Mouse (Mus musculus) kidney, postnatal 0 days (tissue): ENCODE results near the gene Npm1. TPM values are rescaled to one million over a fixed set of nuclear protein-coding genes. Genes with fewer than 3 reads are reported as not detected.

Experiments used
- ATAC-seq: fragments of 200-750 bp; cut with Nextera tagmentation; replicated peaks from 2 replicates; pipeline ENCODE4 v1.8.0; 2017; ENCODE audit warnings: low read depth, moderate number of reproducible peaks, moderate TSS enrichment, moderate library complexity; ENCODE audit not compliant: low FRiP score
- DNase-seq: peaks from one replicate; pipeline ENCODE4 v3.0.0-alpha.2; 2016; ENCODE audit warnings: low spot score
- H3K27ac ChIP-seq: fragments of 300-500 bp; sonication (generic); 2 replicates; pipeline ENCODE4 v1.5.1; 2014; ENCODE audit warnings: mild to moderate bottlenecking
- H3K27me3 ChIP-seq: fragments of 300-500 bp; sonication (generic); 2 replicates; pipeline ENCODE4 v1.6.1; 2014; ENCODE audit warnings: low read length, mixed read lengths; ENCODE audit not compliant: insufficient read depth
- H3K36me3 ChIP-seq: fragments of 300-500 bp; sonication (generic); 2 replicates; pipeline ENCODE4 v1.6.1; 2014; ENCODE audit warnings: low read length, mixed read lengths; ENCODE audit not compliant: insufficient read depth
- H3K4me1 ChIP-seq: fragments of 300-500 bp; sonication (generic); replicated peaks from 2 replicates; pipeline ENCODE4 v1.6.1; 2014; ENCODE audit warnings: antibody characterized with exemption, low read length, mixed read lengths; ENCODE audit not compliant: insufficient read depth
- H3K4me2 ChIP-seq: fragments of 300-500 bp; sonication (generic); 2 replicates; pipeline ENCODE4 v1.6.1; 2014; ENCODE audit warnings: mild to moderate bottlenecking, low read length, moderate library complexity, mixed read lengths
- H3K4me3 ChIP-seq: fragments of 300-500 bp; sonication (generic); replicated peaks from 2 replicates; pipeline ENCODE4 v1.5.1; 2014; ENCODE audit warnings: low read depth, low read length
- H3K9ac ChIP-seq: fragments of 300-500 bp; sonication (generic); 2 replicates; pipeline ENCODE4 v1.6.1; 2014; ENCODE audit warnings: low read depth, low read length
- H3K9me3 ChIP-seq: fragments of 300-500 bp; sonication (generic); replicated peaks from 2 replicates; pipeline ENCODE4 v1.6.1; 2016; ENCODE audit warnings: low read length, inconsistent platforms, mixed read lengths
- CTCF ChIP-seq: IDR thresholded peaks from 2 replicates; pipeline ENCODE4 v1.5.1; 2016; ENCODE audit warnings: antibody characterized with exemption, low read depth, mild to moderate bottlenecking, moderate library complexity
- WGBS: fragments of 180-500 bp; shearing (Covaris S2); extraction: QIAGEN DNeasy Blood & Tissue Kit; methylation state at CpG from one replicate; pipeline ENCODE4 v1.1.7; 2014; 5-methylcytosine and 5-hydroxymethylcytosine counted together
- polyA plus RNA-seq: library from polyadenylated mRNA; unstranded; fragments of >200 nt; fragmentation: Nextera tagmentation; extraction: Ambion mirVana; gene quantifications from 2 replicates; pipeline ENCODE4 v1.2.1, GENCODE M21; 2015

Gene Npm1
- polyA plus RNA-seq, 1 experiment from 2014 or later = 905 TPM

- peak; percentile 98 for DNase-seq
- peak; percentile 80 for ATAC-seq
- H3K36me3 ChIP-seq = peaks cover 20% of the 10 kb centered on the region
- no peaks in the 10 kb centered on the region for H3K9me3 ChIP-seq
- peak; percentile 87 for TF ChIP-seq CTCF
- no peaks in the 10 kb centered on the region; the same call in 1 of the 2 replicates for H3K27me3 ChIP-seq
- WGBS = 4% methylated on average over 23 of the region's 23 CpGs
- peaks cover 6% of the 10 kb centered on the region; the same call in 1 of the 2 replicates for H3K4me1 ChIP-seq
- peak overlapping the region; percentile 52 for H3K4me3 ChIP-seq
- H3K9ac ChIP-seq = no peak overlapping the region
- H3K4me2 ChIP-seq = peak overlapping the region; percentile 94
- no peak overlapping the region for H3K27ac ChIP-seq
Measured at GRCm38 (mm10) chr11:33148338-33149087, 14.5 kb downstream of the Npm1 start.

GRCm38 (mm10) chr11:33147572-33148337, 15.3 kb downstream of the Npm1 start:
- WGBS = under 1% methylated on average over 63 of the region's 85 CpGs
- ATAC-seq = peak; percentile 38
- Histone ChIP-seq H3K4me3 (peak overlapping the region; percentile 52), H3K36me3 (peaks cover 18% of the 10 kb centered on the region), H3K27ac (no peak overlapping the region), H3K4me1 (peaks cover 6% of the 10 kb centered on the region; the same call in 1 of the 2 replicates), H3K4me2 (peak overlapping the region; percentile 94), H3K9me3 (no peaks in the 10 kb centered on the region), H3K9ac (peak overlapping the region; percentile 46), H3K27me3 (no peaks in the 10 kb centered on the region; the same call in 1 of the 2 replicates)
- TF ChIP-seq CTCF = no peak
- DNase-seq = peak; percentile 60

GRCm38 (mm10) chr11:33147171-33147571, 15.8 kb downstream of the Npm1 start, which contains the start of gene Fgf18:
Gene Fgf18, minus strand, starts transcription at chr11:33147400.
- peak within 1 kb of the TSS; percentile 52 for H3K4me3 ChIP-seq
- peaks cover 6% of the 10 kb centered on the region; the same call in 1 of the 2 replicates for H3K4me1 ChIP-seq
- H3K27ac ChIP-seq = no peak within 1 kb of the TSS
- 0% methylated on average over 30 of the region's 53 CpGs for WGBS
- H3K9ac ChIP-seq = peak within 1 kb of the TSS; percentile 46
- no peak for TF ChIP-seq CTCF
- peak within 1 kb of the TSS; percentile 94 for H3K4me2 ChIP-seq
- DNase-seq = peak; percentile 61
- H3K36me3 ChIP-seq = peaks cover 16% of the 10 kb centered on the region
- H3K9me3 ChIP-seq = no peaks in the 10 kb centered on the region
- ATAC-seq = peak; percentile 9; the same call in 1 of the 2 replicates
- H3K27me3 ChIP-seq = no peaks in the 10 kb centered on the region; the same call in 1 of the 2 replicates

- Histone ChIP-seq H3K4me2 (peak overlapping the region; percentile 94), H3K27me3 (no peaks in the 10 kb centered on the region; the same call in 1 of the 2 replicates), H3K9me3 (no peaks in the 10 kb centered on the region), H3K9ac (0 out of 2 replicates have a peak overlapping the region, but pooled peaks have one; percentile 46), H3K4me3 (peak overlapping the region; percentile 52), H3K4me1 (peaks cover 6% of the 10 kb centered on the region; the same call in 1 of the 2 replicates), H3K36me3 (peaks cover 14% of the 10 kb centered on the region), H3K27ac (no peak overlapping the region)
- ATAC-seq (no peak), DNase-seq (no peak)
- TF ChIP-seq CTCF = no peak
- 2% methylated on average over 30 of the region's 30 CpGs for WGBS
Measured at GRCm38 (mm10) chr11:33146651-33147131, 16.3 kb downstream of the Npm1 start.

- Histone ChIP-seq H3K9ac (no peak overlapping the region), H3K4me3 (no peak overlapping the region), H3K27ac (no peak overlapping the region), H3K4me1 (peaks cover 6% of the 10 kb centered on the region; the same call in 1 of the 2 replicates), H3K9me3 (no peaks in the 10 kb centered on the region), H3K36me3 (peaks cover 11% of the 10 kb centered on the region), H3K27me3 (no peaks in the 10 kb centered on the region; the same call in 1 of the 2 replicates), H3K4me2 (peak overlapping the region; percentile 94; the same call in 1 of the 2 replicates)
- WGBS = 5% methylated on average over 9 of the region's 9 CpGs
- no peak for ATAC-seq
- no peak for TF ChIP-seq CTCF
- peak; percentile 63 for DNase-seq
Measured at GRCm38 (mm10) chr11:33146143-33146497, 16.9 kb downstream of the Npm1 start.
